Mouse (Mus musculus) heart, postnatal 10 days (tissue): ENCODE measurements around the gene Tspan13. TPM values are rescaled to one million over a fixed set of nuclear protein-coding genes. Genes with fewer than 3 reads are reported as not detected.

ENCODE experiments used
- DNase-seq, 2 experiments: peaks; one replicate each; pipeline ENCODE4 v3.0.0; 2021
- intact Hi-C: fragments of 180-260 bp; cut with DNase I; formaldehyde crosslinking; loops from one replicate; pipeline ENCODE4 v1.15.1; 2025
- total RNA-seq, 2 experiments: library from RNA; stranded (reverse); gene quantifications; 2 replicates each; pipeline ENCODE4 v1.2.3; 2021

The Tspan13 gene
- 10 to 100 TPM; 83.1 to 96.5 TPM for total RNA-seq

DNA sequence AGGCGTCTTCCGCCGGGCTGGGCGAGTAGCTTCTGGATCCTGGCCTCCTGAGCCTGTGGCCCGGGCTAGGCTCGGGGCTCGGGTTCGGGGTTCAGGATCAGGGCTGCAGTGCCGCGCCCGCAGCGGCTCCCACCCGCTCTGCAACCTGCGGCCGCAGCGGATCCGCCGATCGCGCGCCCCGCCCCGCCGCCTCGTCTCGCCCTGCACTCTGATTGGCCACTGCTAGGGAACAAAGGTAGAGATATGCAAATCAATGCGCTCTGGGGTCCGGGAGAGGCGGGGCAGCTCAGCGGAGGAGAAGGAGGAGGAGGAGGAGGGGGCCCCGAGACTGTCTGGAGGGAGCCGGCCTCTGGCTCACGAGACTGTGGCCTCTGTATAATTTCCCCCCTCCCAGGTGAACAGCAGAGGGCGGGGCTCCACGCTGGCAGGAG is at the start of gene Tspan13:
Tspan13 (minus strand) TSS at position 153 of the 431 bp plus-strand sequence.
- intact Hi-C loops = loop anchor here (5.0 kb wide), 2 partner anchors 115 to 145 kb away; partner anchors contain the start of genes Ankmy2 and Bzw2

DNA sequence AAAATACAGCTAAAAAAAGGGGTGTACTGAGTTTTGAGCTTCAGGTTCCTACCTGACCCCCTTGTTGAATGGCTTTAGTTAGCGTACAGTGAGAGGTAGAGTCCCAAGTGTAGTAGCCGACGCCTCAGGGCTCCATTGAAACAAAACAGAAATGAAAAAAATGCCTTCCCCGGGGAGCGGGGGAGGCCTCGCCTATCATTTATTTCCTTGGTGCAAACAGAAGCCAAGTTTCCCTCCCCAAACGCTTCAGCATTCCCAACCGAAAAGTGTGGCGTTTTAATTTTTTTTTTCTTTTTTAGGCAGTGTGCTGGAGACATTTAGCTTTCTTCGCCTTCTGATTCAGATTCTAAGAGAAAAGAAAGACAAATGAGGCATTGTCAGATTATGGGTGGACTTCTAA is 49.7 kb upstream of the Tspan13 start:
- intact Hi-C loops = loop anchor here (5.0 kb wide), 1 partner anchor 195 kb away; no protein-coding TSS in a partner anchor
- DNase-seq = no peak

More for the DNA sequence above, at the start of gene Tspan13:
- DNase-seq = peak; percentile 83 to 88

DNA sequence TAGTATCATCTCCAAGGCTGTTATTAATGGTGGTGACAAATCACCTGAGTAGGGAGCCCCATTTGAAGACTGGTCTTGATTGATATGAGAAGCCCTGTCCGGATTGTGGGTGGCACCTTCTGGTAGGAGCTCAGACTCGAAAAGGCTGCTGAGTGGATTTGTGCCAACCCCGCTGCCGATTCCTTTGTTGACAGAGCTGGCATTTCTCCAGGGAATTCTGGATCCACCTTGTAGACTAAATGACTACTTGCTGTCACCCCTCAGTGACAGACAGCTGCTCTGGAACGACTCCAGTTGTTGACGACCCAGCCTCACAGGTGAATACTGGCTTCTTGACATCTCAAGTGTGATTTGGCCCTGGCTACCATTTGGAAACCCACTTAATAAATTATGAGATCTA is 46.9 kb upstream of the Tspan13 start:
- intact Hi-C loops = no loop called here
- DNase-seq = peak in 1 of 2 experiments; percentile 25

DNA sequence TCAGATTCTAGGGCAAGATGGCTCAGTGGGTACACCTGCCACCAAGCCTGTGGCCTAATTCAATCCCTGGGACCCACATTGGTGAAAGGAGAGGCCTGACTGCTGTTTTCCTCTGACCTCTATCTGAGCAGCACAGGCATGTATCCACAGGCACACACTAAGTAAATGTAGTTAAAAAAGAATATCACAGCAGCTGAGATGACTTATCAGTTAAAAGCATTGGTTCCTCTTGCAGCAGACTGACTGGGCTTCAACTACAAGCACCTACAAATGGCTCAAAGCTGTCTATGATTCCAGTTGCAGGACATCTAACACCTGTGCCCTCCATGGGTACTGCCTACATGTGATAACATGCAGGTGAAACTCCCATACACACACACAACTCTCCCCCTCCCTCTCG is 46.5 kb upstream of the Tspan13 start:
- intact Hi-C loops = no loop called here
- DNase-seq = no peak

DNA sequence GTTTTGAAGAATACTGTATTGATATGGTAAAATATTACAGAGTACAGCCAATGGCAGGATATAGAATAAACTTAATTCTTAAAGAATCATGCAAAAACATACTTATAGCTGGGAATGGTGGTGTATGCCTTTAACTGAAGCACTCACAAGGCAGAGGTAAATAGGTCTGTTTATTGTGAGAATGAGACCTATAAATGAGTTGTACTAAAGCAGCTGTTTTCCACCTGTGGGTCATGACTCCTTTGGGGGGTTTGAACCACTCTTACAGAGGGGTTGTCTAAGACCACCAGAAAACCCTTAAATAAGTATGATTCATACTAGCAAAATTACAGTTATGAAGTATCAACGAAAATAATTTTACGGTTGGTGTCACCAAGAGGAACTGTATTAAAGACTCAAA is 43.1 kb upstream of the Tspan13 start:
- intact Hi-C loops = no loop called here
- no peak for DNase-seq

DNA sequence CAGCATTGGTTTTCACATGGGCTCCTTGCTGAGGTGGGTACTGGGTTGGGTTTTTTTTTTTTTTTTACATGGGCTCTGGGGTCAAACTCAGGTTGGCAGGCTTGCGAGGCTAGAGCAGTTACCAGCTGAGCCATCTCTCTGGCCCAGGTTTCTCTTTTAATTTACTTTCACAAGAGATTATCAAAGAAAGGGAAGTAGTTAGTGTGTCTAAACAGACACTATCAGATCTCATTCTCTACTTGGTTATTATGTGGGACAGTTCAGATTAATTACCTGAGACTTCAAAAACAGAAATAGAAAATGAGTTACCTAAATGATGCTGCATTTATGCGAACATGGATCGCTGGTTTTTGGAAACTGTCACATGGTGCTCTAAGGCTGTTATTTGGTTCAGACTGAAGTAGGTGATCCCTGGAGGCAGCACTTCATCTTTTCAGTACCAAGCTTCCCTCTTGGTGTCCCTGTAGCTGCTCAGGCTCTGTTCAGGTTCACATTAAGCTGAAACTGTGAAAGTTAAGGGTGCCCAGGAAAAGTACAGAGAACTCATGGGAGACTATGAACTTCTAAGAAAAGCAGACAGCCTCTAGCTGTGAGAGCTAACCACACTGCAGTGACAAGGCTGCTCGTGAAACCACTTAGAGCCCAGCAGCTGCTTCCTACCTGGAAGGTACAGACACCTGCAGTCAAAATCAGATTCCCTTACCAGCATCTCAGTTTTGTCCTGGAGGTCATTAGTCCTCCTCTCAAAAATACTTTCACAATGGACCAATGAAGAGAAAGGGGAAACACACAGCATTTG is 36.0 kb upstream of the Tspan13 start:
- DNase-seq = no peak
- intact Hi-C loops = no loop called here

DNA sequence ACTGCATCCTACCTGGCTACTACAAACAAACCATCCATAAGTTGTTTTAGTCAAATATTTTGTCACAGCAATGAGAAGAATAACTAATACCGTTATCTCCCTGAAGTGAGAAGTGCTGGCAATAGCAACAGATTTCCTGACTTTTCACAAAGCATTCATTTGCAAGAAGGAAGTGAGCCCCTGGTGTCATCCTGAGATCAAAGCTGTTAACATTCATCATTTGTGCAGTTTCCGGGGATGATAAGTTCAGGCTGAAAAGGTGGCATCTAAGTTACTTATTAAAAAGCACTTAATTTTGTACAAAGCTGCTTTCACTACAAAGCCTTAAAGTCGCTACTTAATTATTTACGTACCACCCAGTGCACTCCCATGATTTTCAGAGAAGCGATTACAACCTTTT is 30.6 kb upstream of the Tspan13 start:
- no peak for DNase-seq

DNA sequence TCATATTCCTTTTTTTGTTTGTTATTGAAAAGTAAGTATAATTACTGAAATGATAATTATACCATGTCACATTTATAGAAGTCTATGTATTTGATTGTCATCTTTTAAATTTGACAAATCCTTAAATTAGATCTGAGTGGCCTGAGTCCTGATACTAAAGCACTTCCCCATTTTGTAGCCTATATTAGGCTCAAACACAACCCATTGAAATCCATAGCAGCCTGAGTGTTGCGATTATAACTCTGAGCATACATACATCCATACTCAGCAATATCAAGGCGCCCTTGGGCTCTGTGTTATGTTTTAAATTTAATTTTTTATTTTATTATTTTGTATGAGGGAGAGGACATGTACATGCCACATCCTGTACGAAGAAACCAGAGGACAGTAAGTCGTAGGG is 27.9 kb upstream of the Tspan13 start:
- no peak for DNase-seq
- intact Hi-C loops = no loop called here

More for the DNA sequence above, 30.6 kb upstream of the Tspan13 start:
- intact Hi-C loops = no loop called here

DNA sequence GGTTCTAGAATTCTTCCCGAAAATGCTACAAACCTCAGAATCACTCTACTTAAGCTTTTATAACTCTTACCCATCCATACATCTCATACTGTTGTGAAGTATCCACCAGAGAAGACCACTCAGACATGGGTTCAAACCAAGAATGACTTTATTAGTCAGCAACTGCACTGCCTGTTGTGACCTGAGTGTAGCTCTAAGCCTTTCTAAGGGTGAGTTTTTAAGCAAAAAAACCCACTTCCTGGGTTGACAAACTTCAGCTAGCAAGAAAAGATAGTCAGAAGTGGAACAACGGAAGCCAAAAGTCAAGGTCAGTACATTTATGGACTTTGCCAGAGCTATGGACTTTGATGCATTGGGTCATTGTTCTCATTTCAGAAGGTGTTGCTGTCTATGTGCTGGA is 25.2 kb upstream of the Tspan13 start:
- intact Hi-C loops = no loop called here
- DNase-seq = no peak

DNA sequence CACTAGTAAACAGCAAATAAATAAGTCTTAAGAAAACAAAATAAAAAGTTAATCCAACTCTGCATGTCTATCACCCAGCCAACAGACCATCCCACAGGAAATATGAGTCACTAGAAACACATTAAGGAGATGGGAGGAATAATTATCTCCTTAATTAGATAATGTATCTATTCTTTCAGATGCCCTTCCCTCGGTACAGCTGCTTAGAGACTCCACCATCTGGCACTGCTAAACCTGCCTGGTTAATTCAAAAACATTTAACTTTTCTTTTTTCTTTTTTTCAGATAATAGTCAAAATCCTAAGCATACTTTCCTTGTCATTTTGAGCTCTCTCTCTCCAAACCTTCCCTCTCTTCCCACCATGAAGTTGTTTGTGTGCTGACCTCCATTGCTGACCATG is 23.6 kb upstream of the Tspan13 start:
- DNase-seq = no peak
- intact Hi-C loops = no loop called here

DNA sequence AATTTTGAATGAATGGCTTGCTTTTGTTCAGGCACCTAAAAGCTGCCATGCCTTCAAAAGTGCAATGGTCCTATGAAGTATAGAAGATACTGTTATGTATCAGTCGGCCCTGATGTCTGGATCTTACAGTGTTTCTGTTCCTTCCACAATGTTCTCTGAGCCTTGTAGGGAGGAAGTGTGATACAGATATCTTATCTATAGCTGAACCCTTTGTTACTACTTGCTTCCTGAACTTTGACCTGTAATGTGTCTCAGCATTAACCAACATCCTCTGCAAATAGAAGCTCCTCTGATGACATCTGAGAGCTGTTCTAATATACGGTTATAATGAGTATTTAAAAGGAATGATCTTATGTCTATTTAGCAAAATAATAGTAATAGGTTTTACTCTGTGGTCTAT is 15.4 kb upstream of the Tspan13 start:
- intact Hi-C loops = no loop called here
- DNase-seq = no peak

DNA sequence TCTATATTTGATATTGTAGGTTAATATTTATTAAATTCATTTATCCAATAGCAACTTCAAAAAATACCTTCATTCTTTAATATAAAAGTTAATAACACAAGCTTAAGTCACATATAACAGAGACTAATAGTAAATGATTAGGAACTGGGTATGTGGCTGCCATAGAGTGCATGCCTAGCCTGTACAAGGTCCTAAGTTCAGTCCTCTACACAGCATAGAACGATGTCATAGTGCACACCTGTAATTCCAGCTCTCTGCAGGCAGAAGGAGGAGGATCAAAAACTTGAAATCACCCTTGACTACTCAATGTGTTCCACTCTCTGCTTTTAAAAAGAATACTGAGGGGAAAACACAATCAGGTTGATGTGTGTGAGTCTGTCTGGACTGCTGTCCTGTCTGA is 8.0 kb upstream of the Tspan13 start:
- intact Hi-C loops = no loop called here
- no peak for DNase-seq

DNA sequence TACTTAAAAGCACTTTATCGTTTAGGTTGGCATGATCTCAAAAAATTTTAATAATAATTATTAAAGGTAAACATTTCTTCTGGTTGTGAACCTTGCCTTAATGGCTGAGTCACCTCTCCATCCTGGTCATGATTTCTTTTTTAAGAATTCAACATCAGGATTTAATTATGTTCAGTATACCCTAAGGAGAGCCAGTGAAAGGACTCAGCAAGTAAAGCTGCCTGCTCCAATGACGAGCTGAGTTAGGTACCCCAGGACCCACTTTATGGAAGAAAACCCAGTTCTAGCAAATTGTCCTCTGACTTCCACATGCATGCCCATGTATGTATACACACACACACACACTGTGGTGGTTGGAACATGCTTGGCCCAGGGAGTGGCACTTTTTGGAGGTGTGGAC is 5.3 kb upstream of the Tspan13 start:
- intact Hi-C loops = no loop called here
- DNase-seq = no peak

DNA sequence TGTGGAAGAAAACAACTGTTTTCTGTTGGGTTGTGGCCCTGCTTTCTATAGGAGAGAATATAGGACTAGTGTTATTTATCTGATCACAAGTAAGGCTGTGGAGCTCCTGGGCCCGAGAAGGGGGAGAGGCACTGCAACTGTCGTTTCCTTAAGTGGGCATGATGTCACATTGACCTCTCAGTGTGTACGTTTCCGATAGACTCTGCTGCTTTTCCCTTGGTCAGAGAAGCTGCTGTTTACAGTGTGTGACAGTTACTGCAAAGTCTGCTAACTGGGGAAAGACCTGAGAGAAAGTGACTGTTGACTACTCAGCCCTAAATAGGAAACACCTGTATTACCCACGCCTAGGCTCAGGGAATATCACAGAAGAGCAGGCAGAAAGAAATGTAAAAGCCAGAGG is 3.9 kb upstream of the Tspan13 start:
- intact Hi-C loops = no loop called here
- no peak for DNase-seq

DNA sequence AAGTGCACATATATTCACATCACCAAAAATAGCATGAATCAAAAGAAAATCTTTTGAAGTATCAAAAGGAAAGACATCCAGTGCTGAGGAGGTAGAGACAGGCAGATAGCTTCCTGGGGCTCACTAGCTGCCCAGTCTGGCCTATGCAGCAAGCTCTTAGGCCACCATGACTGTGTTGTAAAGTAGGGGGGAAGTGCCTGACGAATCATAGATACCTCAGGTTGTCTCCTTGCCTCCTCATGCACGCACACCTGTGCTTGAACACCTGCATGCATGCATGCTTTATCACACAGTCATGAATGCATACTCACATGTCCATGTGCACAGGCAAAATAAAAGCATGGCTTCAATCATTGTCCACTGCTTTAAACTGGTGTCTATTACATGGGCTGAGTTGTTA is 2.4 kb upstream of the Tspan13 start:
- intact Hi-C loops = loop anchor here (5.0 kb wide), 2 partner anchors 113 to 147 kb away; partner anchors contain the start of genes Ankmy2 and Bzw2
- no peak for DNase-seq

DNA sequence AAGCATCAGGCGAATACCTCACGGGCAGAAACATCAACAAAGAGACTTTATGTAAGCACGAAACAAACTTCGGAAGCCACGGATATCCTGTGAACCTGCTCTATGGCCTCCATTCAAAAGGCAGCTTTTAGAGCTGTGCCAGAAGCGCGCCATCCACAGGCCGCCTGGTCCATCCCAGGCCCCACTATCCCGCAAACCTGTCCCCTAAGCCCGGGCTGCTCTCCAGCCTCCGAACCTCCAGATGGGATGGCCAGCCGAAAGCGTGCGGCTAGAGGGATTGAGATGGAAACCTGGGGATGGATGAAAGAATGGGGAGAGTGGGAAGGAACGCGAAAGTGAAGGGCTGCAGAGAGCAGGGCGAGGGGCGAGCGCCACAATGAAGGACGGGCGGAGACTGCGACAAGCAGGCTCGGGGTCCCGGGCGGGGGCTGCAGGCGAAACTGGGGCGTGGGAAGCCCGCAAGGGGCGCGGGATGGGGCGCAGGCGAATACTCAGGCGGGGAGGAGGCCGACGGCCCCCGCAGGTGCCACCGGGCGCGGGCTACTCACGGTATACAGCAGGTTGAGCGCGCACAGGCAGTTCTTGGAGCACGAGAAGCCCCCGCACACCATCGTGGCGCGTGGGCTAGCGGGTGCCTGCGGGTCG is 475 bp downstream of the Tspan13 start:
- intact Hi-C loops = loop anchor here (5.0 kb wide), 2 partner anchors 115 to 145 kb away; partner anchors contain the start of genes Ankmy2 and Bzw2
- DNase-seq = peak; percentile 59 to 63

DNA sequence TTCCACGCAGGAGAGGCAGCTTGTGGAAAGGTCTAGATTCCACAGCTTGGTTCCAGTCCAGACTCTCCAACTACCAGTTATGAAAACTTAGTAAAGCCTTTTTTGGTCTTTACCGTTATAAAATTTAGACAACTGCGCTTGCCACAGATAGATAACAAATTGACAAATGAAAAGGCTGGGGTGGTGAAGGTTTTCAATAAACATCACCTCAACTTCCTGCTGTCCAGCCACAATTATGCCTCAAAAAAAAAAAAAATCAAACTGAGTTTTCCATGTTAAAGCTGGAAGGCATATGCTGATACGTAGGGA is 1.1 kb downstream of the Tspan13 start:
- intact Hi-C loops = loop anchor here (5.0 kb wide), 2 partner anchors 116 to 144 kb away; partner anchors contain the start of genes Ankmy2 and Bzw2

DNA sequence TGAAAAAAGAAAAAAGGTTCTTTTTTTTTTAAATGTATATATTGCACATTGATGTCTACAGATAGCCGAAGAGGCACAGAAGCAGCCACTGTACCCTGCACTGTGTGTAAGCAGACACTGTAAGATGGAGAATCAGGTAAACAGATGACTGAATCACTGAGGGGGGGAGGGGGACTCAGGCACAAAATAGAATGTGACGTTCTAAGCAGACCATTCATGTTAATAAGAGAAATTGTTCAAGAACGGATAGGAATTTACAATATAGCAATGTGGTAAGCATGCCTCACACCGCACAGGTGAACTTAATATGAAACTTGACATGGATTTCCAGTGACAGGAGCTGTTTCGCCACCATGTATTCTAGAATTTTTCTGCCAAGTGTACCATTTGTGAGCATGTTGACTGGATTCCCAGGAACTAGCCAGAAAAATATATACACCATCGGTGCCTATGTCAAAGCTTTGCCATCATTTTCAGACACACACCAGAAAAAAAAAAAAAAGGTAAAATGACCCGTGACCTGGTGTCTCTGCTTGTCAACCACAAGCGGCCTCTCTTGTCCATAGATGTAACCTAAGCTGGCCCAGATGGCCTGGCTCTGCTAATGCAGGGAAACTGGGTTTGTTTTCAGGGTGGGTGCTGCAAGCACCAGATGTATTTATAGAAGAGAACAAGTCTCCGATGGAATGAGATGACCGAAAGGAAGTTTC is 1.6 kb downstream of the Tspan13 start:
- intact Hi-C loops = loop anchor here (5.0 kb wide), 2 partner anchors 117 to 143 kb away; partner anchors contain the start of genes Ankmy2 and Bzw2
- peak in 1 of 2 experiments; percentile 18 for DNase-seq

More for the DNA sequence above, 1.1 kb downstream of the Tspan13 start:
- no peak for DNase-seq

DNA sequence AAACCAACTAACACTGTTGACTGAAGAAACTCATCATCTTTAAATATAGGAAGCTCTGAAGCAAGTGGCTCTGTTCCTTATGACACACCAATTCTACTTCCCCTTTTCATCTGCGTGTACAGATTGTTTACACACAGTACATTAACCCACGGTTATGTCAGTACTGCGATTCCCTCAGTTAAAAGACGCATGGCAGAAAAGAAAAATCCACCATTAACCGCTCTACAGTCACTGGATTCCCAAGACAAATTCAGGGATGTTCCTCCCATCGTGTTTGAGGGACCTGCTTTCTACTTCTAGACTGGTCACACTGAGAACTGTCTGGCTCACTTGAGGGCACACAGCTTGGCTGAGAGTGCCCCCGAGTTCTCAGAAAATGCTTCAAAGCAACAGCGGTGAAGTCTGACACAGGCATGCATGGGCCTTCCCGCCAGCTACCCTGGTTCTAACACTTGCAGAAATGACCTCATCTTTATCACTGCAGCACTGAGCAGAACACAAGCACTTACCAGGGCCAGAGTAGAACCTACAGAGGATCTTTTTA is 2.7 kb downstream of the Tspan13 start:
- DNase-seq = peak in 1 of 2 experiments; percentile 30
- intact Hi-C loops = loop anchor here (5.0 kb wide), 2 partner anchors 118 to 142 kb away; partner anchors contain the start of genes Ankmy2 and Bzw2

DNA sequence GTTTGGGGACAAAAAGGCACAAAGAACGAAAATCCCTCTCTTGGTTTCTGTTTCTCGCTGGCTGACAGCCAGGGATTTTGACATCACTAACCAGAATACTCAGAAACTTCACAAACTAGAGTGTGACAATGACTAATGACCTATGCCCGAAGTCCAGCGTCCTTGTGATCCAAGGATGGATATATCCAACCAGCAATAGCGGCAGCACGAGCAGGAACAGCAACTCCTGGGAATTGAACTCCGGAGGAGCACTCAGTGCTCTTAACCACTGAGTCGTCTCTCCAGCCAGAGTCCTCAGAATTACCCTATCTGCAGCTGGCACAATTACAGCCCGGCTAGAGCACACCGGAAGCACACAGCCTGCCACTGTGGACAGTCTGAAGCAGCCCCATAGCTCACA is 5.5 kb downstream of the Tspan13 start:
- peak in 1 of 2 experiments; percentile 32 for DNase-seq
- intact Hi-C loops = no loop called here

DNA sequence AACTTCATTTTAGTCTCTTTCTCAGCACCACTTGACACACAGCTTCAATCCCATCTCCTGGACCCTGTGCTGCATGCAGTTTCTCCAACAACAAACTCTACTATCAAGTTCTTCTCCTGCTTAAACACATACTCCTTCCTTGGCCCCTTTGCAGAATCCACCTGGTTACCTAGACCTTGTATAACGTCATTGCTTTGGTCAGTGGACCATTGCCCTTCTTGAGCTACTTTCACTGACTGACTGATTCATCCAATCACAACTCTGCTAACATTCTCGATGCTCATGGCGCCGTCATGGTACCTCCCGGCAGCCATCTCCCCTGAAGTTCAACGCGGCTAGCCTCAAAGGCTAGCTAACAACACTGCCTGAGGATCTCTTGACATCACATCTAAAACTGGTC is 6.2 kb downstream of the Tspan13 start:
- intact Hi-C loops = no loop called here
- no peak for DNase-seq
